Comparison of ENCODE assay signal across 22 mouse cellular contexts in the genomic region with DNA sequence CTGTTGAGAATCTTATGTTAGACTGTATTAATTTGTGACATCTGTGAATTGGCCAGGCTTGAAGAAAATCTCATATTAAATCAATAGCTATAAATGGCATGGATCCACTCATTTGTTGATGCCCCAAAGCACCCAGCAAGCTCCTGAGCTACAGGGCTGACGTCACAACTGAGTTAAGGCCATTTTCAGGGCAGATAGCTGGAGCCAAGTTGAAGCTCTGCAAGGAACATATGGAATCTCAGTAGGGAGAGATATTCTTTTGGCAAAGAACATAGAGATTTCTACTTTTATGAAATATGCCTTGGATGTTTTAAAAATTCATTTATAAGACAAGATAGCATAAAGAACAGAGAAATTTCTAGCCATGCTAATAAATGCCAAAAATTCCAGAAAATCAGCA.
DNase-seq lines count a peak whose midpoint lies in the region; ATAC-seq and TF ChIP-seq lines count a peak whose summit lies in the region.
"Had no signal": no experiment of that assay in that cellular context is flagged by ENCODE, and none has a peak within 500 bp of the region (broad histone marks: within the 10 kb centered on the region; RNA-seq: fewer than 3 reads in every experiment).

No protein-coding gene starts in this region.

- 61% methylated on average over 1 of the region's 1 CpGs for WGBS in hindbrain, postnatal 0 days
- WGBS in hindbrain, embryonic 13.5 days, result 64% methylated on average over 1 of the region's 1 CpGs
- WGBS in cerebellum, adult 2 months, result 5% methylated on average over 1 of the region's 1 CpGs
- 74% methylated on average over 1 of the region's 1 CpGs for WGBS in intestine, postnatal 0 days

- no peak for TF ChIP-seq CTCF in hindbrain, postnatal 0 days (IDR thresholded peaks at IDR 0.05; ENCODE audit: low read depth)
- TF ChIP-seq CTCF in cerebellum, adult 2 months (IDR thresholded peaks at IDR 0.05; ENCODE audit: borderline replicate concordance, insufficient read depth, low read depth, low read length), result no peak
- TF ChIP-seq CTCF in layer of hippocampus, adult 2 months (conservative IDR thresholded peaks at IDR 0.05), result no peak
- TF ChIP-seq CTCF in intestine, postnatal 0 days (IDR thresholded peaks at IDR 0.05; ENCODE audit: low read depth), result no peak

- peak; percentile 36 for DNase-seq in hindbrain, postnatal 0 days (ENCODE audit: low spot score)
- DNase-seq in cerebellum, adult 11 months, result peak; percentile 47
- DNase-seq in cerebellum, adult 2 months, result peak; percentile 58 to 92
- peak; percentile 59 to 75 for DNase-seq in cerebellum, postnatal 25 days
- DNase-seq in layer of hippocampus, adult 2 months (ENCODE audit: low spot score in 2 of 2), result no peak
- DNase-seq: adrenal gland, adult 8-10 months; heart, postnatal 4 days; kidney, postnatal 25 days; liver, embryonic 13.5 days; lung, adult 2 months; lung, postnatal 14 days; midbrain, embryonic 14.5 days; thymus, adult 18-20 months; thymus, postnatal 4 days had no signal

- TF ChIP-seq POLR2A in cerebellum, adult 2 months (IDR thresholded peaks at IDR 0.05; ENCODE audit: borderline replicate concordance, insufficient read depth, low read length), result no peak

- H3K27me3 ChIP-seq in hindbrain, postnatal 0 days (ENCODE audit: insufficient read depth, low read length), result no peaks in the 10 kb centered on the region
- no peaks in the 10 kb centered on the region for H3K27me3 ChIP-seq in hindbrain, embryonic 13.5 days
- H3K27me3 ChIP-seq in cerebellum, adult 2 months (ENCODE audit: control insufficient read depth, insufficient read depth, low read length), result no peaks in the 10 kb centered on the region
- H3K27me3 ChIP-seq in intestine, postnatal 0 days (replicated peaks; ENCODE audit: control insufficient read depth, insufficient read depth, low read length), result no peaks in the 10 kb centered on the region
- H3K27me3 ChIP-seq: liver, embryonic 13.5 days; megakaryocyte, embryonic 14.5 days; neural tube, embryonic 13.5 days had no signal

- no peak overlapping the region for H3K4me3 ChIP-seq in hindbrain, postnatal 0 days (ENCODE audit: low read length)
- no peak overlapping the region for H3K4me3 ChIP-seq in hindbrain, embryonic 13.5 days
- H3K4me3 ChIP-seq in cerebellum, adult 2 months (replicated peaks; ENCODE audit: insufficient read depth, low read depth, low read length), result no peak overlapping the region
- H3K4me3 ChIP-seq in layer of hippocampus, adult 2 months, result no peak overlapping the region
- no peak overlapping the region for H3K4me3 ChIP-seq in intestine, postnatal 0 days (ENCODE audit: low read depth, low read length)
- H3K4me3 ChIP-seq: heart, embryonic 10.5 days; liver, embryonic 13.5 days; megakaryocyte, embryonic 14.5 days; neural tube, embryonic 13.5 days had no signal

- H3K27ac ChIP-seq in hindbrain, postnatal 0 days, result no peak overlapping the region
- no peak overlapping the region for H3K27ac ChIP-seq in hindbrain, embryonic 13.5 days
- H3K27ac ChIP-seq in cerebellum, adult 2 months (ENCODE audit: insufficient read depth, low read length), result no peak overlapping the region
- H3K27ac ChIP-seq in layer of hippocampus, adult 2 months, result no peak overlapping the region
- H3K27ac ChIP-seq in intestine, postnatal 0 days (ENCODE audit: low read depth, low read length), result no peak overlapping the region
- H3K27ac ChIP-seq: heart, embryonic 10.5 days; liver, embryonic 13.5 days; neural tube, embryonic 13.5 days had no signal

- no peak for ATAC-seq in hindbrain, postnatal 0 days
- ATAC-seq in hindbrain, embryonic 13.5 days (ENCODE audit: low FRiP score), result no peak
- ATAC-seq in intestine, postnatal 0 days, result no peak
- ATAC-seq: activated CD4-positive, CD25-positive, alpha-beta regulatory T cell, adult 4 months; hindbrain, embryonic 16.5 days; intestine, embryonic 16.5 days had no signal

- no peaks in the 10 kb centered on the region for H3K4me1 ChIP-seq in hindbrain, postnatal 0 days (ENCODE audit: insufficient read depth, low read length)
- H3K4me1 ChIP-seq in hindbrain, embryonic 13.5 days (replicated peaks), result no peaks in the 10 kb centered on the region
- H3K4me1 ChIP-seq in cerebellum, adult 2 months (ENCODE audit: control insufficient read depth, insufficient read depth, low read length), result peaks cover 6% of the 10 kb centered on the region; the same call in 1 of the 2 replicates
- H3K4me1 ChIP-seq in intestine, postnatal 0 days (replicated peaks; ENCODE audit: control insufficient read depth, insufficient read depth, low read length), result no peaks in the 10 kb centered on the region
- H3K4me1 ChIP-seq: heart, embryonic 10.5 days; liver, embryonic 13.5 days; megakaryocyte, embryonic 14.5 days; neural tube, embryonic 13.5 days had no signal

- H3K4me2 ChIP-seq in hindbrain, postnatal 0 days (ENCODE audit: low read depth, low read length), result no peak overlapping the region
- H3K4me2 ChIP-seq in hindbrain, embryonic 13.5 days, result no peak overlapping the region
- no peak overlapping the region for H3K4me2 ChIP-seq in intestine, postnatal 0 days (replicated peaks; ENCODE audit: low read depth)
- H3K4me2 ChIP-seq: liver, embryonic 13.5 days; neural tube, embryonic 13.5 days had no signal

- H3K9ac ChIP-seq in hindbrain, postnatal 0 days (replicated peaks; ENCODE audit: low read length), result no peak overlapping the region
- H3K9ac ChIP-seq in hindbrain, embryonic 13.5 days, result no peak overlapping the region
- H3K9ac ChIP-seq in intestine, postnatal 0 days (ENCODE audit: low read depth, low read length), result no peak overlapping the region
- H3K9ac ChIP-seq: liver, embryonic 13.5 days; neural tube, embryonic 13.5 days had no signal

- H3K9me3 ChIP-seq in hindbrain, postnatal 0 days (ENCODE audit: low read length), result no peaks in the 10 kb centered on the region
- no peaks in the 10 kb centered on the region for H3K9me3 ChIP-seq in hindbrain, embryonic 13.5 days
- no peaks in the 10 kb centered on the region for H3K9me3 ChIP-seq in intestine, postnatal 0 days (ENCODE audit: control insufficient read depth)
- H3K9me3 ChIP-seq: heart, embryonic 10.5 days; liver, embryonic 13.5 days; megakaryocyte, embryonic 14.5 days; neural tube, embryonic 13.5 days had no signal

- no peaks in the 10 kb centered on the region for H3K36me3 ChIP-seq in hindbrain, postnatal 0 days (ENCODE audit: insufficient read depth, low read length)
- no peaks in the 10 kb centered on the region for H3K36me3 ChIP-seq in hindbrain, embryonic 13.5 days
- H3K36me3 ChIP-seq in intestine, postnatal 0 days (ENCODE audit: control insufficient read depth, insufficient read depth), result no peaks in the 10 kb centered on the region
- H3K36me3 ChIP-seq: heart, embryonic 10.5 days; liver, embryonic 13.5 days; neural tube, embryonic 13.5 days had no signal

Comparison
In these comparisons a context has a peak if more than half of its experiments do, and no peak if none do; other contexts are left out.
1. DNase-seq: peak in hindbrain, postnatal 0 days (single experiment), cerebellum, adult 11 months (single experiment), cerebellum, adult 2 months (2 of 2) and cerebellum, postnatal 25 days (2 of 2); none in layer of hippocampus, adult 2 months (0 of 2).